Mouse (Mus musculus): ENCODE results near the gene Smarcc2.

Smarcc2 gene

GRCm38 (mm10) chr10:128511761-128512160 is 52.7 kb downstream of the Smarcc2 start:
- in situ Hi-C loops (cut with MboI), result no loop called here

GRCm38 (mm10) chr10:128515044-128515443 is 56.0 kb downstream of the Smarcc2 start:
- in situ Hi-C loops (cut with MboI), result no loop called here

- in situ Hi-C loops (cut with MboI), result no loop called here
Observed at GRCm38 (mm10) chr10:128516029-128516428, 57.0 kb downstream of the Smarcc2 start.

GRCm38 (mm10) chr10:128516677-128517076 is 57.6 kb downstream of the Smarcc2 start:
- in situ Hi-C loops (cut with MboI), result no loop called here

- in situ Hi-C loops (cut with MboI), result no loop called here
Observed at GRCm38 (mm10) chr10:128518833-128519232, 59.8 kb downstream of the Smarcc2 start.

- in situ Hi-C loops (cut with MboI), result no loop called here
Observed at GRCm38 (mm10) chr10:128520591-128520990, 61.5 kb downstream of the Smarcc2 start.

- in situ Hi-C loops (cut with MboI), result no loop called here
Observed at GRCm38 (mm10) chr10:128522351-128522750, 63.3 kb downstream of the Smarcc2 start.

GRCm38 (mm10) chr10:128524111-128524731 is 65.2 kb downstream of the Smarcc2 start:
- in situ Hi-C loops (cut with MboI), result no loop called here

- in situ Hi-C loops (cut with MboI), result no loop called here
Observed at GRCm38 (mm10) chr10:128524732-128525662, 65.9 kb downstream of the Smarcc2 start.

- in situ Hi-C loops (cut with MboI), result no loop called here
Observed at GRCm38 (mm10) chr10:128525671-128526308, 66.7 kb downstream of the Smarcc2 start, which contains the start of gene Esyt1. TSS of gene Esyt1 (minus strand) at chr10:128525871.

GRCm38 (mm10) chr10:128526366-128527356 is 67.6 kb downstream of the Smarcc2 start:
- in situ Hi-C loops (cut with MboI), result no loop called here

GRCm38 (mm10) chr10:128535206-128535605 is 76.2 kb downstream of the Smarcc2 start:
- in situ Hi-C loops (cut with MboI), result no loop called here

GRCm38 (mm10) chr10:128535624-128536265 is 76.7 kb downstream of the Smarcc2 start:
- in situ Hi-C loops (cut with MboI), result no loop called here

GRCm38 (mm10) chr10:128536266-128536940 is 77.4 kb downstream of the Smarcc2 start:
- in situ Hi-C loops (cut with MboI), result no loop called here

- in situ Hi-C loops (cut with MboI), result no loop called here
Observed at GRCm38 (mm10) chr10:128538340-128538870, 79.4 kb downstream of the Smarcc2 start.
